Mouse (Mus musculus): ENCODE measurements at regions not wholly inside any gene's neighbourhood (a gene's known extent, or its start where the extent isn't known, plus 50 kb on each side); places are given as distances from the start of the nearest gene placed in this dataset.

- TF ChIP-seq CTCF (IDR thresholded peaks at IDR 0.05; ENCODE audit: low read depth): no peak
- no peak for TF ChIP-seq EP300 (optimal IDR thresholded peaks at IDR 0.05)
Measured at GRCm38 (mm10) chr2:75315341-75315740, 343.7 kb upstream of the Hnrnpa3 start.

Measured in stomach, postnatal 0 days (tissue).